Mouse (Mus musculus) embryonic facial prominence, embryonic 15.5 days (tissue): ENCODE data around the gene Iqsec1. TPM values are rescaled to one million over a fixed set of nuclear protein-coding genes. Genes with fewer than 3 reads are reported as not detected.

ENCODE experiments used
- ATAC-seq: fragments of 200-750 bp; cut with Nextera tagmentation; 2 replicates; pipeline ENCODE4 v1.8.0; 2017; ENCODE audit warnings: low read depth, moderate TSS enrichment; ENCODE audit not compliant: insufficient number of reproducible peaks, low FRiP score, low TSS enrichment
- H3K27ac ChIP-seq: fragments of 300-500 bp; sonication (generic); replicated peaks from 2 replicates; pipeline ENCODE4 v1.5.1; 2015; ENCODE audit warnings: mild to moderate bottlenecking, inconsistent platforms
- H3K27me3 ChIP-seq: fragments of 300-500 bp; sonication (generic); 2 replicates; pipeline ENCODE4 v1.6.1; 2015; ENCODE audit warnings: inconsistent platforms
- H3K36me3 ChIP-seq: fragments of 300-500 bp; sonication (generic); 2 replicates; pipeline ENCODE4 v1.6.1; 2015; ENCODE audit warnings: mild to moderate bottlenecking, inconsistent platforms
- H3K4me1 ChIP-seq: fragments of 300-500 bp; sonication (generic); 2 replicates; pipeline ENCODE4 v1.6.1; 2015; ENCODE audit warnings: inconsistent platforms
- H3K4me2 ChIP-seq: fragments of 300-500 bp; sonication (generic); replicated peaks from 2 replicates; pipeline ENCODE4 v1.6.1; 2015; ENCODE audit warnings: mild to moderate bottlenecking, inconsistent platforms
- H3K4me3 ChIP-seq: fragments of 300-500 bp; sonication (generic); replicated peaks from 2 replicates; pipeline ENCODE4 v1.5.1; 2015; ENCODE audit warnings: mild to moderate bottlenecking, inconsistent platforms
- H3K9ac ChIP-seq: fragments of 300-500 bp; sonication (generic); 2 replicates; pipeline ENCODE4 v1.6.1; 2015; ENCODE audit warnings: inconsistent platforms
- H3K9me3 ChIP-seq: fragments of 300-500 bp; sonication (generic); replicated peaks from 2 replicates; pipeline ENCODE4 v1.6.1; 2016; ENCODE audit warnings: inconsistent platforms
- WGBS: fragments of 180-500 bp; shearing (Covaris S2); methylation state at CpG from one replicate; pipeline ENCODE4 v1.1.7; 2015; 5-methylcytosine and 5-hydroxymethylcytosine counted together
- polyA plus RNA-seq: library from polyadenylated mRNA; unstranded; fragments of >200 nt; fragmentation: Nextera tagmentation; extraction: Ambion mirVana; gene quantifications from 2 replicates; pipeline ENCODE4 v1.2.1, GENCODE M21; 2015

The Iqsec1 gene
- polyA plus RNA-seq, 1 experiment from 2014 or later, result 11.4 TPM

- no peak overlapping the region for H3K9ac ChIP-seq
- no peaks in the 10 kb centered on the region for H3K27me3 ChIP-seq
- 67% methylated on average over 1 of the region's 1 CpGs for WGBS
- no peak overlapping the region for H3K27ac ChIP-seq
- no peak for ATAC-seq
- H3K36me3 ChIP-seq, result no peaks in the 10 kb centered on the region
- H3K9me3 ChIP-seq, result no peaks in the 10 kb centered on the region
- H3K4me3 ChIP-seq, result no peak overlapping the region
- H3K4me2 ChIP-seq, result no peak overlapping the region
- peaks cover 25% of the 10 kb centered on the region for H3K4me1 ChIP-seq
Measured at GRCm38 (mm10) chr6:90810576-90810975, 177.9 kb downstream of the Iqsec1 start.

GRCm38 (mm10) chr6:90809960-90810362, 178.5 kb downstream of the Iqsec1 start:
- Histone ChIP-seq H3K36me3 (no peaks in the 10 kb centered on the region), H3K4me2 (peak overlapping the region; percentile 41), H3K9ac (no peak overlapping the region), H3K4me1 (peaks cover 25% of the 10 kb centered on the region), H3K27ac (no peak overlapping the region), H3K4me3 (0 out of 2 replicates have a peak overlapping the region, but pooled peaks have one; percentile 15), H3K9me3 (no peaks in the 10 kb centered on the region), H3K27me3 (no peaks in the 10 kb centered on the region)
- ATAC-seq, result peak; percentile 53; the same call in 1 of the 2 replicates
- 3% methylated on average over 22 of the region's 22 CpGs for WGBS

GRCm38 (mm10) chr6:90809077-90809840, 179.2 kb downstream of the Iqsec1 start:
- Histone ChIP-seq H3K4me3 (no peak overlapping the region), H3K27ac (no peak overlapping the region), H3K9me3 (no peaks in the 10 kb centered on the region), H3K27me3 (no peaks in the 10 kb centered on the region), H3K36me3 (no peaks in the 10 kb centered on the region), H3K9ac (no peak overlapping the region), H3K4me2 (no peak overlapping the region), H3K4me1 (peaks cover 25% of the 10 kb centered on the region)
- 52% methylated on average over 11 of the region's 11 CpGs for WGBS
- 0 out of 2 replicates have a peak, but pooled peaks have one; percentile 17 for ATAC-seq

- WGBS, result 16% methylated on average over 5 of the region's 5 CpGs
- Histone ChIP-seq H3K9me3 (no peaks in the 10 kb centered on the region), H3K36me3 (no peaks in the 10 kb centered on the region), H3K27me3 (no peaks in the 10 kb centered on the region), H3K4me2 (no peak overlapping the region), H3K27ac (no peak overlapping the region), H3K4me3 (no peak overlapping the region), H3K9ac (no peak overlapping the region), H3K4me1 (peaks cover 25% of the 10 kb centered on the region)
- no peak for ATAC-seq
Measured at GRCm38 (mm10) chr6:90808544-90808943, 179.9 kb downstream of the Iqsec1 start.

- no peaks in the 10 kb centered on the region for H3K9me3 ChIP-seq
- ATAC-seq, result no peak
- H3K9ac ChIP-seq, result no peak overlapping the region
- no peak overlapping the region for H3K4me2 ChIP-seq
- H3K4me3 ChIP-seq, result no peak overlapping the region
- H3K27ac ChIP-seq, result no peak overlapping the region
- 55% methylated on average over 3 of the region's 3 CpGs for WGBS
- H3K27me3 ChIP-seq, result no peaks in the 10 kb centered on the region
- no peaks in the 10 kb centered on the region for H3K36me3 ChIP-seq
- peaks cover 25% of the 10 kb centered on the region for H3K4me1 ChIP-seq
Measured at GRCm38 (mm10) chr6:90808134-90808533, 180.4 kb downstream of the Iqsec1 start.

- H3K4me1 ChIP-seq, result peaks cover 29% of the 10 kb centered on the region
- no peaks in the 10 kb centered on the region for H3K9me3 ChIP-seq
- ATAC-seq, result no peak
- H3K4me3 ChIP-seq, result no peak overlapping the region
- 56% methylated on average over 2 of the region's 2 CpGs for WGBS
- H3K27ac ChIP-seq, result no peak overlapping the region
- H3K9ac ChIP-seq, result no peak overlapping the region
- H3K4me2 ChIP-seq, result no peak overlapping the region
- no peaks in the 10 kb centered on the region for H3K27me3 ChIP-seq
- H3K36me3 ChIP-seq, result no peaks in the 10 kb centered on the region
Measured at GRCm38 (mm10) chr6:90807581-90807980, 180.9 kb downstream of the Iqsec1 start.

- Histone ChIP-seq H3K27me3 (no peaks in the 10 kb centered on the region), H3K4me2 (no peak overlapping the region), H3K9me3 (no peaks in the 10 kb centered on the region), H3K27ac (no peak overlapping the region), H3K4me3 (no peak overlapping the region), H3K4me1 (peaks cover 37% of the 10 kb centered on the region), H3K36me3 (no peaks in the 10 kb centered on the region), H3K9ac (no peak overlapping the region)
- 88% methylated on average over 1 of the region's 1 CpGs for WGBS
- no peak for ATAC-seq
Measured at GRCm38 (mm10) chr6:90806743-90807142, 181.7 kb downstream of the Iqsec1 start.

GRCm38 (mm10) chr6:90805101-90805500, 183.4 kb downstream of the Iqsec1 start:
- no peak overlapping the region for H3K4me3 ChIP-seq
- H3K4me2 ChIP-seq, result no peak overlapping the region
- no peak overlapping the region for H3K27ac ChIP-seq
- peaks cover 34% of the 10 kb centered on the region for H3K4me1 ChIP-seq
- H3K36me3 ChIP-seq, result no peaks in the 10 kb centered on the region
- ATAC-seq, result no peak
- H3K9me3 ChIP-seq, result no peaks in the 10 kb centered on the region
- no peaks in the 10 kb centered on the region for H3K27me3 ChIP-seq
- no peak overlapping the region for H3K9ac ChIP-seq
- WGBS, result 29% methylated on average over 2 of the region's 2 CpGs

GRCm38 (mm10) chr6:90804646-90805045, 183.8 kb downstream of the Iqsec1 start:
- no peak for ATAC-seq

GRCm38 (mm10) chr6:90802604-90803003, 185.9 kb downstream of the Iqsec1 start:
- H3K9me3 ChIP-seq, result no peaks in the 10 kb centered on the region
- H3K36me3 ChIP-seq, result no peaks in the 10 kb centered on the region
- H3K4me3 ChIP-seq, result no peak overlapping the region
- no peak overlapping the region for H3K4me2 ChIP-seq
- peaks cover 14% of the 10 kb centered on the region for H3K4me1 ChIP-seq
- H3K27me3 ChIP-seq, result no peaks in the 10 kb centered on the region
- no peak for ATAC-seq
- peak overlapping the region; percentile 58; the same call in 1 of the 2 replicates for H3K27ac ChIP-seq
- no peak overlapping the region for H3K9ac ChIP-seq
- 46% methylated on average over 8 of the region's 8 CpGs for WGBS

More at GRCm38 (mm10) chr6:90804646-90805045, 183.8 kb downstream of the Iqsec1 start:
- Histone ChIP-seq H3K4me2 (no peak overlapping the region), H3K4me1 (peaks cover 30% of the 10 kb centered on the region), H3K9me3 (no peaks in the 10 kb centered on the region), H3K27me3 (no peaks in the 10 kb centered on the region), H3K36me3 (no peaks in the 10 kb centered on the region), H3K27ac (no peak overlapping the region), H3K4me3 (no peak overlapping the region), H3K9ac (no peak overlapping the region)

GRCm38 (mm10) chr6:90802058-90802457, 186.4 kb downstream of the Iqsec1 start:
- Histone ChIP-seq H3K9me3 (no peaks in the 10 kb centered on the region), H3K27ac (peak overlapping the region; percentile 58; the same call in 1 of the 2 replicates)

GRCm38 (mm10) chr6:90800825-90801224, 187.7 kb downstream of the Iqsec1 start:
- WGBS, result 76% methylated on average over 2 of the region's 2 CpGs
- no peaks in the 10 kb centered on the region for H3K9me3 ChIP-seq

More at GRCm38 (mm10) chr6:90802058-90802457, 186.4 kb downstream of the Iqsec1 start:
- Histone ChIP-seq H3K9ac (no peak overlapping the region), H3K4me1 (peaks cover 11% of the 10 kb centered on the region), H3K27me3 (no peaks in the 10 kb centered on the region), H3K4me3 (no peak overlapping the region), H3K4me2 (no peak overlapping the region), H3K36me3 (no peaks in the 10 kb centered on the region)
- ATAC-seq, result no peak
- 69% methylated on average over 3 of the region's 3 CpGs for WGBS

More at GRCm38 (mm10) chr6:90800825-90801224, 187.7 kb downstream of the Iqsec1 start:
- Histone ChIP-seq H3K4me1 (peaks cover 11% of the 10 kb centered on the region), H3K27me3 (no peaks in the 10 kb centered on the region), H3K4me2 (no peak overlapping the region), H3K9ac (no peak overlapping the region), H3K36me3 (no peaks in the 10 kb centered on the region), H3K4me3 (no peak overlapping the region), H3K27ac (no peak overlapping the region)
- ATAC-seq, result no peak
